Mouse (Mus musculus) gonadal fat pad, adult 2 months (tissue): ENCODE measurements around the gene Lhx9. TPM values are rescaled to one million over a fixed set of nuclear protein-coding genes. Genes with fewer than 3 reads are reported as not detected.
"Not testable (repeated sequence)": the region's sequence is repeated elsewhere in the genome, so short reads cannot be mapped to it uniquely, and the experiment has no call there.

ENCODE experiments used
- DNase-seq: peaks from one replicate; pipeline ENCODE4 v3.0.0-alpha.2; 2012; ENCODE audit warnings: low read depth
- polyA plus RNA-seq: library from polyadenylated mRNA; depleted of rRNA; stranded (reverse); fragments of >200 nt; gene quantifications from 2 replicates; pipeline ENCODE4 v1.2.3, GENCODE M21; 2012; rRNA removed

The Lhx9 gene
- 0.20 and 0.44 TPM in 2 replicates for polyA plus RNA-seq

DNA sequence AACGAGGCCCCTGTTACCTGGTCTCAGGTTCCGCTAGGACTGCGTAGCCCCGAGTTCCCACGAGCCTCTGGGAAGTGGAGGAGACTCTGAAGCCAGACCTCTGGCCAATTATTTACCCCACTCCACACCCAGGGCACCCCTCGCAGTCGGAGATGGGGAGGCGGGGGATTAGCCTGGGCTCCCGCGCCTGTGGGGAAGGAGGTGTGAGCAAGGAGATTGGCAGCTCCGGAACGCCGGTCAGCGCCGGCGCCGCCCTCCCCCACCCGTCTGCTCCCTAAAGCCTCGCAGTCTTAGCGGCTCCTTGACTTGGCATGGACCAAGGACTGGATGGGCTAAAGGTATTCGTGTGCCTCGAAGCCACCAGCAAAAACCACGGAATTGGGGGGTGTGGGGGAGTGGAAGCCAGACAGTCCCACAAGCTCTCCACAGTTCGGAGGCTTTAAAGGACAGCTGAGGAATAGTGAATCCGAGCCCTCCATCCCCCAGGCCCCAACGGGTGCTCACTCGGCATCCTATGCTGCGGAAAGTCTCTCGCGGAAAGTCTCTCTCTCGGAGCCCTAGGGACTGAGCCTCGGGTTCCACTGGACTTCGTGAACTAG, at the start of gene Lhx9:
TSS of gene Lhx9 (minus strand) at position 67 of the 599 bp plus-strand sequence.
- no peak for DNase-seq

DNA sequence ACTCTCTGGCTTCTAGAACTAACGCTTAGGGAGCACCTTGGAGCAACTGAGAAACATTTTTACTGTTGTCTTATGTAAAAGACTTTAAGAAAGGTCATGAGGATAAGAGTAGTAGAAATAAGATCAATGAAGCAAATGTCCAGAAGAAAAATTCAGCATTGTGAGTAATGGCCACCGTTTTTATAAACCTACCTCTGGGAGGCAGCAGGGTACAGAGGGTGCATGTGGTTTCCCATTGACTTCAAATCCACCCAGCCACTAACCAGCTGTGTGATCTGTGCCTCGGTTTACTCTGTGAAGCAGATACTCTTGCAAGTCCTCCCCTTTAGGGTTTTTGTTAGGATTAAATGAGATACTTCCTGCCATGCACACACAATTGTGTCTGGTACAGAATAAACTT, 47.7 kb upstream of the Lhx9 start:
- DNase-seq, result no peak

DNA sequence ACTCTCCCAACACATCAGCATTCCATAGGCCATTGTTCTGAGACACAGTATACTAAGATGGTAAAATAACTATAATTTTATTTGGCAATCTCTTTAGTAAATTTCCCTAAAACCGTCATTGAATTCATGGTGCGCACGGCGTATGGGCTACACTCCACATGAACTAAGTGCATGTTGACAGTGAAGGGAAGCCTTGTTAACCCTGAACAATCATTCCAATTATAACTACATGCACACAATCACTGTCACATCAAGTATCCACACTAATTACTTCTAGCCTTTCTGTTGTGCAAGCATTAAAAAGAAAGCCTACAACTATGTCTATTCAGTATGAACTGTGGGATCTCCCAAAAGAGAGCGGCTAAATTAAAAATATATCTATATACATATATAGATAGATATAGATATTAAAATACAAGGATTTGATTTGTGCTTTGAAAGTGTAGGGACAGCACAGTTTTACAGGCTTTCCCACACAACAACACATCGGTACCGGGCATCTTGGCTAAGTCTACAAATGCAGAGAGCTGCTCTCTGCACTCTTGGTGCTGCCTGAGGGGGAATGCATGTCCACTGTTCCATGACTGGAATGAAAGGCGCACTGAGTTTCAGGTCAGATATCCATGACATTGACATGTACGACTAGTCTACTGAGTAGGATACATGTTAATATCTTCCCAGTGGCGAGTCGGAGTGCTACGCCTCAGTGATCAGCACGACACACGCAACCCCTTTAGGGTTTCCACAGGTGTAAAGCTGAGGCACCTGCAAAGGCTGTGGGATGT, 29.3 kb upstream of the Lhx9 start:
- no peak for DNase-seq

DNA sequence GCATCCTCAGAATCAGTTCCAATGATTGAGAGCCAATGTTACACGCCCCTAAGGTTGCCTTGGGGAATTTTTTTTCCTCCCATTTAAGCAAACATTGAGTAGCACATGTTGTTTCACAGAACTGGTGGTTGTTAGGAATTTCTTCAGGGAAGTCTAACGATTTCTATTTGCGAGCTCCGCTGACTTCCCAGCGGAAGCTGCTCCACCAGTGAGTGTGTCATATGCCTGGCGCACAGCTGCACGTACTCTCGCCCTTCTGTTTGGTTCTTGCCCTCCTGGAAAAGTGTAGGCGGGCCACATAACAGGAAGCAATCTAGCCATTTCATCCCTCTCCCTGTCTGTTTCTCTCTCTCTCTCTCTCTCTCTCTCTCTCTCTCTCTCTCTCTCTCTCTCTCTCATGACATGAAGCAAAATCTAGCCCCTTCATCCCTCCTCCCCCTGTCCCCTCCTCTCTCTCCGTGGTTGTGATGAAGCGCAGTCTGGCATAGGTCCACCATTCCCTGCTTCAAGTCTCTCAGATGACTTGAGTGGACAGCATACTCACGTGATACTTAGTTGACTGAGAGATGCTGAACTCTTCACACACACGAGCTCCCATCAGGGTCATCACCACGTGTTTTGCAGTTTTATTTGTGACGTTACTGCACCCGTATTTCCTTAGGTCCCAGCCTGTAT, 28.1 kb upstream of the Lhx9 start:
- DNase-seq, result no peak

DNA sequence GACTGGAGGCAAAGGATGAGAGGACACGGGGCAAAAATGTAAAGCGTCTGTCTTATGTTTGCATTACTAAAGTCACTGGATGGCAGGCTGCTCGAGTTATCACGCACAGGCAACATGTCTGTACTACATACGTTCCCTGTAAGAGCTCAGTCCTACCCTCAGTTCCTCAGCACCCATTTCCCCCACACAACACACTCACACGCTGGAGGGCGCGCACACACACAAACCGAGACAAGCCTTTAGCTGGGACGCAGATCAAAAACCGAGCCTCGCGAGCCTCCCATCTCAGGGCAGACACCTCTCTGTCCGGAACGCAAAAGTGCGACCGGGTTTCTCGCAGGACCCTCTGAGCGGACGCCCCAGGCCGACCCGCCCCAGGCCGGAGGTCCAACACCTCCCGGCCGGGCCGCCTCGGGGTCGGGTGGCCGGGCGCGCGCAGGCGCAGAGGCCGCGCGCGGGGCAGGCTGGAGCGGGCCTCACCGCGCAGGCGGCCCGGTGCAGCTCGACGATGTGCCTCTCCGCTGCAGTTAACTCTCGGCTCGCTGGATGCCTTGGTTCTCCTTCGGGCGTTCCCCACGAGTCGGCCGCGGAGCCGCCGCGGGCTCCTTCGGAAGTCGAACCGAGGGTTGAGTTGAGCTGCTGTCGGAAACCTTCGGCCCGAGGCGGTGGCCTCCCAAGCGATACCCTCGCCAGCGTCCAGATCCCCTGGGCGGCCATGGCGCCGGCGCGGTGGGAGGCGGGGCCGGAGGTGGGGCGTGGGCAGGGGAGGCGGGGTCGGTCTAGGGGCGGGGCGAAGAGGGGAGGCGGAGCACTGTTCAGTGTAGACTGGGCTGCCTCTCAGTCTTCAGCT, 7.9 kb upstream of the Lhx9 start, which contains the start of gene 2310009B15Rik:
TSS of gene 2310009B15Rik (minus strand) at position 752 of the 850 bp plus-strand sequence.
- not testable (repeated sequence) for DNase-seq

DNA sequence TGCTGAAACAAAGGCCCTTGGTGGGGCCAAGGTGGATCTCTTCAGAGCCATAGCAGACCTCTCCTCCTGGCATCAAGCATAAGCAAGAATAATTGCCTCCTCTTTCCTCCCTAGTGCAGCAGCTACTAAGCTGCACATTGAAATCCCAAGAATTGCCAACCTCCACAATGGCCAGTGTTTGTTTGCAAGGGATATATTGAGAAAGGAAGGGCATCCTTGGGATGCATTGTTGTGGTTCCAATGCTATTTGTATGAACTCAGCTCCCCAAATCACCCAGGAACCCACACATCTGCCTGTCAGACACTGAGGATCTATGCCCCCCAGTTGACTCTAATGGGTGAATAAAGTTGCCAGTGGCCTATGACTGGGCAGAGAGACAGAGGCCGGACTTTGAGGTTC, 2.4 kb upstream of the Lhx9 start:
- no peak for DNase-seq

DNA sequence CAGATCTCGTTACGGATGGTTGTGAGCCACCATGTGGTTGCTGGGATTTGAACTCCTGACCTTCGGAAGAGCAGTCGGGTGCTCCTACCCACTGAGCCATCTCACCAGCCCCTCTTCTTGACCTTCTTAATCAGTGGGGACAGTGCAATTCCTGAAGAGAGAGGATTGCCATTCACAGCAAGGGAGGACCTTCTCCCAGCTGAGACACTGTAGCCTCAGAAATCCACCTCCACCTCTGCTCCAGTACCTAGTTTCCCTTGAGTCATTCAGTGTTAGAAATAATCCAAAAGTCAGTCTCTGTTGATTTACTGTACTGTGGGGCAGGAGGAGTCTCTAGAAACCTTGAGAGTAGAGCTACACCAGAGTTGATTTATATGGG, 1.8 kb upstream of the Lhx9 start:
- DNase-seq, result no peak

DNA sequence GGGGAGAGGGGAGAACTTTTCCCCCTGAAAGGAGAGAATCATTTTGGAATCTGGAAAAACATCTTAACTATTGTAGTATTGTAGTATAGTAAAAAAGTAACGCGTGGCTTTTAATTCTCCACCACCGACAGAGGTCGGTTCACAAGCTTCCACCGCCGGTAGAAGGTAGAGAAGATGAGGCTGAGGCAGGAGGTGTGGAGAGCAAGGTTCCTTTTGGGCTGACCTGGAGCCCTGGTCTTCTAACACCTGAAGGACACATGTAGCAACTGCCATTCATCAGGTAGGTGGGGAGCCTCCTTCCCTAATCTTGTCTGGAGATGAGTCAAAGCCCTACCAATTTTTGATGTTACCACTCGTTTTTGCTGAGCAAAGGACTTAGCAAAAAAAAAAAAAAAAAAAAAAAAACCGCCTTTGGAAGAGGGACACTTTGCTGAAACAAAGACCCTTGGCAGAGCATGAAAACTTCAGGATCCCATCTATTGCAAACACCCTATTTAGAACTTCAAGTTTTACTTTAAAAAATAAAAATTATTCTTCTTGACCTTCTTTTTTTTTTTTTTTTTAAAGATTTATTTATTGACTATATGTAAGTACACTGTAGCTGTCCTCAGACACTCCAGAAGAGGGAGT, 1.3 kb upstream of the Lhx9 start:
- no peak for DNase-seq

DNA sequence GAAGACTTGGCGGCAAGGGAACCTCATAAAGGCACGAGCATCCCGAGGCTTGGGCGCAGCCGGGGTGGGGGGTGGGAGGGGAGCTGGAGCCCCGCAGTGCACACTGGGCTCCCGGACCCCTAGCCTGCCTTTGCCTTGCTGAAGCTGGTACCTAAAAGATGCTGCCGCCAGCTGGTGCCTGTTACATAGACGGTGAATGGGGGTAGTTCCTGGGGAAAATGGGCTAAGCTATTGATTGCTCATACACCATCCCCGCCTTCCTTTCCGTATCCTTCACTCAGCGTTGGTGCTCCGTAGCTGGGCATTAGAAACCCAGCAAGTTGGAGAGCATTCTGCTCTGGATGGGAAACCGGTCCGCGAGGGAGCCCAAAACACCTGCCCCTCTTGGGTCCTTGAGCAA, 351 bp downstream of the Lhx9 start:
- DNase-seq, result no peak

DNA sequence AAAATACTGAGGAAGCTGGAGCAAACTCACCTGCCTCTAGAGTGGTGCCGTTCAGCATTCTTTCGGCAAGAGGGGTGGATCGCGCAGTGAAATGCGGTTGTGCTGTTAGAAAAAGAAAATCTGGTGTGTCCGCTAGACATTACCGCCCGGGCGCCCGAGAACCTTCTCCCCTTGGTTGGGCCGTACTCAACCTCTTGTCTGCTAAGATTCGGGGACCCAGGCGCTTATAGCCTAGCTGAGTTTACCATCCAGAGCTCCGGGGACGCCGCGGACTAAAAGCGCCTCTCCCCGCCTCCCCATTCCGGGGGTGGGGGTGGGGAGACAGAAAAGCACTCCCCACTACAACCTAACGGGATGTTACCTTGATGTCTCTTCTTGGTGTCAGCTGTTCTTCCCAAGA, 1.2 kb downstream of the Lhx9 start:
- DNase-seq, result no peak

DNA sequence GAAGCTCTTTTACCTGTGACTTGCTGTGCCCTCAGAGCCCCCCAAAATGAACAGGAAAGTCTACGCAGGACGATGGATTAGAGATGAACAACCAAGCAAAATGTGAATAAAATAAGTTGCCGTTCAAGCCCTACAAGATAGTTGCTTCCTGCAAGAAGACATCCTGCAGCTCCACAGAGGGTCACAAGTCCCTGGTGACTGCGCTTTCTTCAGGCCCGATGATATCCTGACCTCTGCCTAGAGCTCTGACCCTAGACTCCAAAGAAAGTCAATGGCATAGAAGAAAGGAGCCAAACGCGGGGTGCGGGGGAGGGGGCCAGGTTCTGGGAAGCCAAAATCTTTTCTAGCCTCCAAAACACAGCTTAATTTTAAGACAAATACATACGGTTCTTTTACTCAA, 1.8 kb downstream of the Lhx9 start:
- DNase-seq, result no peak

DNA sequence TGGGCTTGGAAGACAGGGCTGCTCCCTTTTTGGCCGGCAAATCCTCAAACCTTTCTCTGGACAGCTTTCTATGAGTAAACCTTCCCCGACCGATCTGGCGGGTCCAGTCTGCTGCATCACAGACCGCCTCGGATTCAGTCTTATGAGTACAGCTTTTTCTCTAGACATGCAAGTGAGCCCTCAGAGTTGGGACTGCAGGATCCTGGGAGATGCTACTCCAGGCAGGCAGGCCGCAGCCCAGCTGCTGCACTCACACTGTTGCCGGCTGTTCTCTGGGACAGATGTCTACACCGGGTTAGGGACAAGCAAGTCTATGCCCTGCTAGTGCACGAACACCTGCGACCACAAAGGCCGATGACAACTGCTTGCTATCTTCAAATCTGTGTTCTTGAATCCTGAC, 2.2 kb downstream of the Lhx9 start:
- DNase-seq, result no peak

DNA sequence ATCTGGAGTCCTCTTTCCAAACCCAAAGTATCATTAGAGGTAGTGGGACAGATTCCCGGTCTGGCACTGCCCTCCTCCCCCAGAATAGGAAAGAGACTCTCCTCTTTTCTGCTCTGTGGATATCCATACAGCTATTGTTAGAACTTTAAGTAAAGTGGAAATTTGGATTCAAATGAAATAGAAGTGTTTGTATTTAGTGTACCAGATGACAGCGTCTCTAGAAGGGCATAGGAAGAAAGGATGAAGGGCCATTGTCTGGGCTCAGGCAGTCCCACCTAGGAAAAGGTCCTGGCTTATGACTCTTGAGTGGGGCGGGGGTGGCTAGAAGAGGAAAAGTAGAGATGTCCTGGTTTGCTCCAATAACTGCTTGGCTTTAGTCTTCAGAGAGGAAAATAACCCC, 2.9 kb downstream of the Lhx9 start:
- no peak for DNase-seq

DNA sequence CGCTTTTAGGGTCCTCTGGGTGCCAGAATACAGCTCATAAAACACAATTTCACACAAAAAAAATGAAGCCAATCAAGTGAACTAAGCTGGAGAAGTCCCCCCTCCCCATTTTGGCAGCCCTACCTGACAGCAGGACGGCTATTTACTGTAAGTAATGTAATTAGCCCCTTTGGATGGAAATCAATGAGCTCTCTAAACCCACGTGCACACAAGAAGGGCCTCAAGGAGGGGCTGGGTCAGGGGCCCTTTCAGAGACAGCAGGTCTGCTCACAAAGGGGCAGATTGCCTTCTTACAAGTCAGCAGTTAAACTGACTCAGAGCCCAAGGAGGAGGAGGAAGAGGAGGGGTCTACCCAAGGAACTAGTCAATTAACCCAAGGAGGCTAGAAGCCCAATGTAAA, 4.2 kb downstream of the Lhx9 start:
- no peak for DNase-seq

DNA sequence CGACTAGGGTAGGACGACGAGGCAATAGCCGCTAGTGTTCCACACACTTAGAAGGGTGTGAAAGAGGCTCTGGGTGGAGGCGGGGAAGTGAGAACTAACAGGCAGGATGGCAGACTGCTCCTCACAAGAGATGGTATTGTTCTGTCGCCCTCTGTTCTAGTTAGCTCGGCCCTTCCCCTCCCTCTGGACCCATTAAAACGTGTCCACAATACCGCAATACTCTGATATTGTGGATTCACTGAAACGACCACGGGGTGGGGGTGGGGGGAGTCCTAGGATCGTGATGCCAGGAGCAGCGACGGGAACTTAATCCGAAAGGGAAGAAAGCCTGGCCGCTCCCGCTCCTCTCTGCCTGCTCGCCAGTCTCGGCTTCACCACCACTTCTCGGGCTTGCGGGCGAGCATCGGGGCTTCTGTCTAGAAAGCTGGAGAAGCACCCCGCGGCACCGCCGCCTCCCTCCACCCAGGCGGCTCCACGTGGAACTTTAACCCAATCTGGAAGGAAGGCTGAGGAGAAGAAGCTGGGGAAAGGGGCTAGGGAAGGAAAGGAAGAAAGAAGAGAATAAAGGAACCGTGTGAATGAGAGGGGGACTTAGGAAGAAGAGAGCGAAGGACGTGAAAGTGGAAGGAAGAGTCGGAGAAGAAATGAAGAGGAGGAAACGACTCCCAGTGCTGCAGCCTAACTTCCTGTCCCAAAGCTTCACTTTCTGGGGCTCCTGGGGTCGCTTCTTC, 4.9 kb downstream of the Lhx9 start:
- DNase-seq, result no peak

DNA sequence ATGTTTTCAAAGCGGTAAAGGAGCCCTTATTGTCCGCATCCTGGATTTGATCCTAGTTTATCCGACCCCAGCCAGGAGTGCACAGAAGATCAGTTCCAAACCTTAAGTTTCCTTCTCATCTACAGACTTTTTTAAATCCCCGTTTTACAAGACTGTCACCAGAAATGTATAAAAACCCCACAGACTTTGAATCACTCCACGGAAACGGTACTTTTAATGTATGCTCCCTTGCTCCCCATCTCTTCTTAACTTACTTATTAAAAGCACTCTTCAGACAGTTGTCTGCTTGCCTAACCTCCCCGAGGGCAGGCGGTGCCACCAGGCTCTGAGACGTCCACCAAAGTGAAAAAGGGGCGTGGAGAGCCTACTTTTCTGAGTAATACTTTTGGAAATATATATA, 5.6 kb downstream of the Lhx9 start:
- no peak for DNase-seq

DNA sequence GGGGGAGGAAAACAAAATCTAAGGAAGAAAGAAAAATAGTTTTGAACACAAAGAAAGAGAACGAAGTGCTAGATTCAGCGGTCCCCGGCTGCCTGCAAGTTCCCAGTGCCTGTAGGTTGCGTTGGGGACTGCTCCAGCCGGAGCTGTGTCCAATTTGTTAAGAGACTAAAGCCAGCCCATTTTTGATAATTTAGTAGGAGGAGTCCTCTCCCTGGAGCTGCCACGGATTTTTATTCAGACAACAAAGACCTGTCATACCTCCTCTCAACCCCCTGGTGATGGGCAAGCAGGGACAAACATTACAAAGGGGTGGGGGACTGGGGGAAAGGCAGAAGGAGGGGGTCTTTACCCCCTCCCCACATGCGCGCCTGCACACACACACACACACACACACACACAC, 6.1 kb downstream of the Lhx9 start:
- DNase-seq, result no peak

DNA sequence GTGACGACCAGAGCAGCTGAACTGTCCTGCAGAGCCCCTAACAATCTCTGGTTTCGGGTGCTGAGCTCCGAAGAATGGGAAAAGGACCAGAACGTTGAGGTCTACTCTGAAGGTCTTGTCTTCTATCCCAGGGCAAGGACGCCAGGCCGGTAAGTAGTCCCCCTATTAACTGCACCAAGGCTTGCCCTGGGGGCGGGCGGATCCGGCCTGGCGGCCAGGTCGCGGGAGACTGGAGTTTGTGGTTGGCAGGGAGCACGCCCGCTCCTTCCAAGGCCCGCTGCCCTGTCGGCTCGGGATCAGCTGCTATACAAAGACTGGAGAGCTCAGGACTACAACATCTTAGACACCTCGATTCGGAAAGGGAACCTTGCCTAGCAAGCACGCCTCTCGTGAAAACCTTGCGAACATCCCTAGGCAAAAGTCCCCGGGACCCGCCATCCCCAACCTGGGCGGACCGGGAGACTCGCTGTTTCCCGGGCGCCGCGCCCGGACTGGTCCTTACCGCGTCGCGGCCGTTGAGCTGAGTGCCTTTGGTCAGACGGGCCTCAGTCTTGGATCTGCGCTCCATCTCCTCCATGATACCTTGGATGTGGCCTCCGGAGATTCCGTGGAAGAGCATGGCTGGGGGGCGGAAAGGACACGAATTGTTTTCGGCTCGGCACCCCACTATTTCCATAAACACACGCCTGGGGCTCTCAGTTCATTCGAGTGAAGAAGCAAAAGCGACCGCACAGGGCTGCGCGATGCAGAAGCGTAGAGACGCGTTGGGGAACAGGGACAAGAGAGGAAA, 6.9 kb downstream of the Lhx9 start:
- DNase-seq, result no peak

DNA sequence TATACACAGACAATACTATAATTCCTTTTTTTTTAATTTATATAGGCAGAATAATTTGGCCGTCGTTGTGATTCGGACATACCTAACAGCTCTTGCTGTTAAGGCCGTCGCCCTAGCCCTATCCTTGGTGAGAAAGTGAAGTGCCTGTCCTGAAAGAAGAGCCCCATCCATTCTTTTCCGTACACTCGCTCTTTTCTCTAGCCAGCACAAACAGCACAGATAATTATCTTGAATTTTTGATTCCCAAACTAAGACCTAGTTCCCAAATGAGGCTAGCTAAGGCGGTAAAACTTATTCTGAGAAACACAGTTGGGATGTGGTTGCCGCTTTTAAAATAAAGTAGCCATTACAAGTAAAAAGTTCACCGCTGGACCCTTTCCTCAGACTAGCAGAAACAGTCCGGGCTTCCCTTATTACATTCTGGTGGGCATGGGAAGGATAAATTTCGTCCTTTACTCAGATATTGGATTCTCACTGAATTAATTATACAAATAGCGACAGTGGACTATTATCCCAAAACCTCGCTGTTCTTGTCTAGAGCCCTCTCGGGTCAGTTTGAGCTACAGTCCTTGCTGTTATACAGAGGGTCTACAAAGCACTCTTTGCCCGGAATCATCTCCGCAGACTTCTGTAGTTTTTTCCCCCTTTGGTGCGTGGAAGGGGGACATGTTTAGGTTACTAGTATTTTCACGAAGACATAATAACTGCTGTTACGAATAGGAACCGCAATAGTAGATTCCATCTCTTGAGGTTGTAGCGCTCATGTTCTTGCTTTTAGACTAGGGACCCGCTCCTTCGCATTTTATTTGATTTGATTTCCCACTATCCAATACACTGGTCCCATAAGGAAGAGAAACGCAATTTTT, 7.7 kb downstream of the Lhx9 start:
- no peak for DNase-seq
